Mouse (Mus musculus): ENCODE data around the gene Lif. TPM values are rescaled to one million over a fixed set of nuclear protein-coding genes. Genes with fewer than 3 reads are reported as not detected.

Gene Lif
- polyA plus RNA-seq, 1 experiment from 2014 or later, result 0.05 TPM

- 55% methylated on average over 5 of the region's 5 CpGs for WGBS
- Histone ChIP-seq H3K9ac (ENCODE audit: low read length) (no peak overlapping the region), H3K4me2 (ENCODE audit: low read length) (no peak overlapping the region), H3K36me3 (ENCODE audit: control insufficient read depth, insufficient read depth, low read length) (no peaks in the 10 kb centered on the region), H3K27ac (ENCODE audit: low read depth) (no peak overlapping the region), H3K9me3 (ENCODE audit: control insufficient read depth, low read length) (no peaks in the 10 kb centered on the region), H3K4me3 (ENCODE audit: low read depth, low read length) (no peak overlapping the region), H3K4me1 (replicated peaks; ENCODE audit: control insufficient read depth, insufficient read depth, low read length) (peaks cover 3% of the 10 kb centered on the region), H3K27me3 (replicated peaks; ENCODE audit: control insufficient read depth, insufficient read depth, low read length) (no peaks in the 10 kb centered on the region)
- ATAC-seq (replicated peaks; ENCODE audit: low FRiP score, low TSS enrichment, low read depth), result no peak
- no peak for DNase-seq (ENCODE audit: low spot score)
Measured at GRCm38 (mm10) chr11:4302363-4302913, 45.1 kb downstream of the Lif start.

GRCm38 (mm10) chr11:4303033-4303432, 45.7 kb downstream of the Lif start:
- ATAC-seq (replicated peaks; ENCODE audit: low FRiP score, low TSS enrichment, low read depth) (no peak), DNase-seq (ENCODE audit: low spot score) (no peak)
- no peaks in the 10 kb centered on the region for H3K9me3 ChIP-seq (ENCODE audit: control insufficient read depth, low read length)
- no peak overlapping the region for H3K4me3 ChIP-seq (ENCODE audit: low read depth, low read length)
- H3K36me3 ChIP-seq (ENCODE audit: control insufficient read depth, insufficient read depth, low read length), result no peaks in the 10 kb centered on the region
- H3K4me2 ChIP-seq (ENCODE audit: low read length), result no peak overlapping the region
- no peak overlapping the region for H3K27ac ChIP-seq (ENCODE audit: low read depth)
- no peak overlapping the region for H3K9ac ChIP-seq (ENCODE audit: low read length)
- peaks cover 5% of the 10 kb centered on the region for H3K4me1 ChIP-seq (replicated peaks; ENCODE audit: control insufficient read depth, insufficient read depth, low read length)
- H3K27me3 ChIP-seq (replicated peaks; ENCODE audit: control insufficient read depth, insufficient read depth, low read length), result no peaks in the 10 kb centered on the region
- WGBS, result 70% methylated on average over 9 of the region's 9 CpGs

- Histone ChIP-seq H3K4me2 (ENCODE audit: low read length) (no peak overlapping the region), H3K27me3 (replicated peaks; ENCODE audit: control insufficient read depth, insufficient read depth, low read length) (no peaks in the 10 kb centered on the region), H3K9me3 (ENCODE audit: control insufficient read depth, low read length) (no peaks in the 10 kb centered on the region), H3K4me1 (replicated peaks; ENCODE audit: control insufficient read depth, insufficient read depth, low read length) (peaks cover 15% of the 10 kb centered on the region), H3K36me3 (ENCODE audit: control insufficient read depth, insufficient read depth, low read length) (no peaks in the 10 kb centered on the region), H3K9ac (ENCODE audit: low read length) (no peak overlapping the region), H3K4me3 (ENCODE audit: low read depth, low read length) (no peak overlapping the region), H3K27ac (ENCODE audit: low read depth) (no peak overlapping the region)
- DNase-seq (ENCODE audit: low spot score), result no peak
- no peak for ATAC-seq (replicated peaks; ENCODE audit: low FRiP score, low TSS enrichment, low read depth)
- 72% methylated on average over 4 of the region's 4 CpGs for WGBS
Measured at GRCm38 (mm10) chr11:4304203-4304602, 46.8 kb downstream of the Lif start.

- WGBS, result 87% methylated on average over 4 of the region's 4 CpGs
- Histone ChIP-seq H3K4me3 (ENCODE audit: low read depth, low read length) (no peak overlapping the region), H3K36me3 (ENCODE audit: control insufficient read depth, insufficient read depth, low read length) (no peaks in the 10 kb centered on the region), H3K4me2 (ENCODE audit: low read length) (no peak overlapping the region), H3K4me1 (replicated peaks; ENCODE audit: control insufficient read depth, insufficient read depth, low read length) (peaks cover 13% of the 10 kb centered on the region), H3K27me3 (replicated peaks; ENCODE audit: control insufficient read depth, insufficient read depth, low read length) (no peaks in the 10 kb centered on the region), H3K9ac (ENCODE audit: low read length) (no peak overlapping the region), H3K9me3 (ENCODE audit: control insufficient read depth, low read length) (no peaks in the 10 kb centered on the region), H3K27ac (ENCODE audit: low read depth) (no peak overlapping the region)
- ATAC-seq (replicated peaks; ENCODE audit: low FRiP score, low TSS enrichment, low read depth) (no peak), DNase-seq (ENCODE audit: low spot score) (no peak)
Measured at GRCm38 (mm10) chr11:4305090-4305489, 47.7 kb downstream of the Lif start.

GRCm38 (mm10) chr11:4306086-4306485, 48.7 kb downstream of the Lif start:
- no peak overlapping the region for H3K27ac ChIP-seq (ENCODE audit: low read depth)
- H3K4me2 ChIP-seq (ENCODE audit: low read length), result no peak overlapping the region
- no peaks in the 10 kb centered on the region for H3K9me3 ChIP-seq (ENCODE audit: control insufficient read depth, low read length)
- WGBS, result 64% methylated on average over 2 of the region's 2 CpGs
- DNase-seq (ENCODE audit: low spot score), result no peak
- H3K4me3 ChIP-seq (ENCODE audit: low read depth, low read length), result no peak overlapping the region
- H3K27me3 ChIP-seq (replicated peaks; ENCODE audit: control insufficient read depth, insufficient read depth, low read length), result no peaks in the 10 kb centered on the region
- H3K4me1 ChIP-seq (replicated peaks; ENCODE audit: control insufficient read depth, insufficient read depth, low read length), result peaks cover 13% of the 10 kb centered on the region
- H3K9ac ChIP-seq (ENCODE audit: low read length), result no peak overlapping the region
- ATAC-seq (replicated peaks; ENCODE audit: low FRiP score, low TSS enrichment, low read depth), result no peak
- no peaks in the 10 kb centered on the region for H3K36me3 ChIP-seq (ENCODE audit: control insufficient read depth, insufficient read depth, low read length)

GRCm38 (mm10) chr11:4308060-4308513, 50.7 kb downstream of the Lif start:
- Histone ChIP-seq H3K36me3 (ENCODE audit: control insufficient read depth, insufficient read depth, low read length) (no peaks in the 10 kb centered on the region), H3K4me3 (ENCODE audit: low read depth, low read length) (no peak overlapping the region), H3K4me2 (ENCODE audit: low read length) (peak overlapping the region; percentile 12), H3K9me3 (ENCODE audit: control insufficient read depth, low read length) (no peaks in the 10 kb centered on the region), H3K27me3 (replicated peaks; ENCODE audit: control insufficient read depth, insufficient read depth, low read length) (no peaks in the 10 kb centered on the region), H3K9ac (ENCODE audit: low read length) (no peak overlapping the region), H3K27ac (ENCODE audit: low read depth) (0 out of 2 replicates have a peak overlapping the region, but pooled peaks have one; percentile 6), H3K4me1 (replicated peaks; ENCODE audit: control insufficient read depth, insufficient read depth, low read length) (peaks cover 13% of the 10 kb centered on the region)
- DNase-seq (ENCODE audit: low spot score) (no peak), ATAC-seq (replicated peaks; ENCODE audit: low FRiP score, low TSS enrichment, low read depth) (no peak)
- 17% methylated on average over 6 of the region's 6 CpGs for WGBS

- H3K27me3 ChIP-seq (replicated peaks; ENCODE audit: control insufficient read depth, insufficient read depth, low read length), result no peaks in the 10 kb centered on the region
- 35% methylated on average over 25 of the region's 25 CpGs for WGBS
- DNase-seq (ENCODE audit: low spot score) (peak; percentile 61), ATAC-seq (replicated peaks; ENCODE audit: low FRiP score, low TSS enrichment, low read depth) (no peak)
- H3K4me2 ChIP-seq (ENCODE audit: low read length), result peak overlapping the region; percentile 12
- no peaks in the 10 kb centered on the region for H3K9me3 ChIP-seq (ENCODE audit: control insufficient read depth, low read length)
- 0 out of 2 replicates have a peak overlapping the region, but pooled peaks have one; percentile 6 for H3K27ac ChIP-seq (ENCODE audit: low read depth)
- H3K4me1 ChIP-seq (replicated peaks; ENCODE audit: control insufficient read depth, insufficient read depth, low read length), result peaks cover 13% of the 10 kb centered on the region
- H3K9ac ChIP-seq (ENCODE audit: low read length), result no peak overlapping the region
- no peaks in the 10 kb centered on the region for H3K36me3 ChIP-seq (ENCODE audit: control insufficient read depth, insufficient read depth, low read length)
- H3K4me3 ChIP-seq (ENCODE audit: low read depth, low read length), result no peak overlapping the region
Measured at GRCm38 (mm10) chr11:4308514-4309450, 51.4 kb downstream of the Lif start.

- no peak overlapping the region for H3K4me3 ChIP-seq (ENCODE audit: low read depth, low read length)
- H3K4me2 ChIP-seq (ENCODE audit: low read length), result no peak overlapping the region
- no peak for ATAC-seq (replicated peaks; ENCODE audit: low FRiP score, low TSS enrichment, low read depth)
- no peaks in the 10 kb centered on the region for H3K27me3 ChIP-seq (replicated peaks; ENCODE audit: control insufficient read depth, insufficient read depth, low read length)
- no peak overlapping the region for H3K27ac ChIP-seq (ENCODE audit: low read depth)
- H3K4me1 ChIP-seq (replicated peaks; ENCODE audit: control insufficient read depth, insufficient read depth, low read length), result peaks cover 13% of the 10 kb centered on the region
- no peak overlapping the region for H3K9ac ChIP-seq (ENCODE audit: low read length)
- WGBS, result 77% methylated on average over 4 of the region's 4 CpGs
- no peak for DNase-seq (ENCODE audit: low spot score)
- H3K9me3 ChIP-seq (ENCODE audit: control insufficient read depth, low read length), result no peaks in the 10 kb centered on the region
- no peaks in the 10 kb centered on the region for H3K36me3 ChIP-seq (ENCODE audit: control insufficient read depth, insufficient read depth, low read length)
Measured at GRCm38 (mm10) chr11:4309613-4310012, 52.3 kb downstream of the Lif start.

Data from intestine, embryonic 14.5 days (tissue).